Mouse (Mus musculus): Measurements from ENCODE around the gene Evi5l. TPM values are rescaled to one million over a fixed set of nuclear protein-coding genes. Genes with fewer than 3 reads are reported as not detected.

The Evi5l gene
- polyA plus RNA-seq, 1 experiment: 29.1 TPM

DNA sequence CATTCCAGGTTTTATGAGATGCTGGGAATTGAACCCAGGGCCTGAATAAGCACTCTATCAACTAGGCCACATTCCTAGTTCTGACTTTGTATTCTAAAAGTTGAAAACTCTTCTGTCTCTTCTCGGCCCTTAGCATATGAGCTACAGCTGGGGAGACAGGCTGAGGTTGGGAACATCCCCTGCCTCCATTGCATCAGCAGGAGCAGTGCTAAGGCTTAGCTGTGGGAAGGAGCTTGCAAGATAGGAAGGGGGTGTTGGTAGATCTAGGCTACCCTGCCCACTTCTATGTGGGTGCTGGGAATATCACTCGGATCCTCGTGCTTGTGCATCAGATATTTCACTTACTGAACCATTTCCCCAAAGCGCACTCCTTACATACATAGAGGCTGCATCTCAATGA lies 61.6 kb downstream of the Evi5l start:
- DNase-seq: no peak
- 94% methylated on average over 4 of the region's 4 CpGs for WGBS
- no peak overlapping the region for H3K4me3 ChIP-seq (replicated peaks; ENCODE audit: extremely low read depth, low read depth, low read length)
- H3K4me1 ChIP-seq (ENCODE audit: control insufficient read depth, insufficient read depth, low read length): no peaks in the 10 kb centered on the region
- TF ChIP-seq POLR2A (IDR thresholded peaks at IDR 0.05; ENCODE audit: borderline replicate concordance, extremely low read depth, low read depth, low read length) (no peak), CTCF (IDR thresholded peaks at IDR 0.05; ENCODE audit: insufficient read depth, low read length) (no peak)

GRCm38 (mm10) chr8:4229784-4230183 lies 63.4 kb downstream of the Evi5l start:
- no peaks in the 10 kb centered on the region for H3K4me1 ChIP-seq (ENCODE audit: control insufficient read depth, insufficient read depth, low read length)
- 66% methylated on average over 5 of the region's 5 CpGs for WGBS
- DNase-seq: no peak
- TF ChIP-seq CTCF (IDR thresholded peaks at IDR 0.05; ENCODE audit: insufficient read depth, low read length) (no peak), POLR2A (IDR thresholded peaks at IDR 0.05; ENCODE audit: borderline replicate concordance, extremely low read depth, low read depth, low read length) (no peak)
- H3K4me3 ChIP-seq (replicated peaks; ENCODE audit: extremely low read depth, low read depth, low read length): no peak overlapping the region

DNA sequence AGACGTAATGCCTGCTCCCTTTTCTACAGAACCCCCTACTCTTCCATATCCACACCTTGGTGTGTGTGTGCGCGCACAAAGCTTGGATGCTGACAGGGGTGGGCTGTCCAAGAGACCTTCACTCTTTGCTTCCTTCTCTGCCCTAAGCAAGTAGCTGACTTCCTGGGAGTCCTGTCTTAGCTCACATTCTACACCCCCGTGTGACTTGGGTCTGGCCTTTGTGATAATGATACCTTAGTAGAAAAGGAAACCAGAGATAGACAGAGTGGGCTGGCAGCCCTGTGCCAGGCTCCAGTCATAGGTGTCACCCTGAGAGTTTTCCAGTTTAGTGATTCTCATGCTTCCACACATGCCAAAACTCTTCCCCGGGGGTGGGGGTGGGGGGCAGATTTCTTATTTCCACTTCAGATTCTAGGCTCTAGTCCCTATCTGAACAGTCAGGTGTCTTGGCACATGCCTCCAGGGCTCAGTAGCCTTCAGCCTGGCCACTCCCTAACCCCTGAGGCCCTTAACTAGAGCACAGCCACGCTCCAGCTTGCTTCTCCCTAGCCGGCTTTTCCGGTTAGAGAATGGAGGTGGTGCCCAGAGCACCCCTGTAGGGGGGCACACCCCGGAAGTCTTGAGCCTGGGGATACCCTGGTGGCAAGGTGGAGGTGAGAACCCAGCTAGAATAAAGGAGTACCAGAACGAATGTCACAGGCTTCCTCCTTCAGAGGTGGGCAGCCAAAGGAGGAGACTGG lies 64.4 kb downstream of the Evi5l start:
- TF ChIP-seq POLR2A (IDR thresholded peaks at IDR 0.05; ENCODE audit: borderline replicate concordance, extremely low read depth, low read depth, low read length) (no peak), CTCF (IDR thresholded peaks at IDR 0.05; ENCODE audit: insufficient read depth, low read length) (no peak)
- WGBS: 50% methylated on average over 10 of the region's 10 CpGs
- peak; percentile 53 for DNase-seq
- H3K4me3 ChIP-seq (replicated peaks; ENCODE audit: extremely low read depth, low read depth, low read length): no peak overlapping the region
- H3K4me1 ChIP-seq (ENCODE audit: control insufficient read depth, insufficient read depth, low read length): no peaks in the 10 kb centered on the region

- 12% methylated on average over 15 of the region's 15 CpGs for WGBS
Observed at GRCm38 (mm10) chr8:4237814-4238433, 71.6 kb downstream of the Evi5l start.

GRCm38 (mm10) chr8:4238434-4239192 lies 72.2 kb downstream of the Evi5l start, which contains the start of the genes Map2k7 and Gm49320:
Gene Map2k7, plus strand, starts transcription at chr8:4238740.
Gene Gm49320, plus strand, starts transcription at chr8:4238865.
- peak; percentile 99 for DNase-seq
- peak; percentile 36 for TF ChIP-seq CTCF (IDR thresholded peaks at IDR 0.05; ENCODE audit: insufficient read depth, low read length)
- TF ChIP-seq POLR2A (IDR thresholded peaks at IDR 0.05; ENCODE audit: borderline replicate concordance, extremely low read depth, low read depth, low read length): peak; percentile 67; the same call in 1 of the 2 replicates
- Histone ChIP-seq H3K4me3 (replicated peaks; ENCODE audit: extremely low read depth, low read depth, low read length) (peak within 1 kb of the TSS; percentile 95), H3K4me1 (ENCODE audit: control insufficient read depth, insufficient read depth, low read length) (peaks cover 5% of the 10 kb centered on the region; the same call in 1 of the 2 replicates)
- under 1% methylated on average over 71 of the region's 71 CpGs for WGBS

More at GRCm38 (mm10) chr8:4237814-4238433, 71.6 kb downstream of the Evi5l start:
- DNase-seq: no peak
- Histone ChIP-seq H3K4me3 (replicated peaks; ENCODE audit: extremely low read depth, low read depth, low read length) (peak overlapping the region; percentile 95), H3K4me1 (ENCODE audit: control insufficient read depth, insufficient read depth, low read length) (peaks cover 5% of the 10 kb centered on the region; the same call in 1 of the 2 replicates)
- peak; percentile 47; the same call in 1 of the 2 replicates for TF ChIP-seq POLR2A (IDR thresholded peaks at IDR 0.05; ENCODE audit: borderline replicate concordance, extremely low read depth, low read depth, low read length)
- TF ChIP-seq CTCF (IDR thresholded peaks at IDR 0.05; ENCODE audit: insufficient read depth, low read length): no peak

- no peak for TF ChIP-seq POLR2A (IDR thresholded peaks at IDR 0.05; ENCODE audit: borderline replicate concordance, extremely low read depth, low read depth, low read length)
- H3K4me1 ChIP-seq (ENCODE audit: control insufficient read depth, insufficient read depth, low read length): peaks cover 5% of the 10 kb centered on the region; the same call in 1 of the 2 replicates
- peak overlapping the region; percentile 95 for H3K4me3 ChIP-seq (replicated peaks; ENCODE audit: extremely low read depth, low read depth, low read length)
- no peak for DNase-seq
- WGBS: 7% methylated on average over 19 of the region's 19 CpGs
Observed at GRCm38 (mm10) chr8:4239193-4239890, 73.0 kb downstream of the Evi5l start.

- DNase-seq: no peak
- TF ChIP-seq POLR2A (IDR thresholded peaks at IDR 0.05; ENCODE audit: borderline replicate concordance, extremely low read depth, low read depth, low read length): no peak
- no peak for TF ChIP-seq CTCF (IDR thresholded peaks at IDR 0.05; ENCODE audit: insufficient read depth, low read length)
- H3K4me1 ChIP-seq (ENCODE audit: control insufficient read depth, insufficient read depth, low read length): no peaks in the 10 kb centered on the region
- no peak overlapping the region for H3K4me3 ChIP-seq (replicated peaks; ENCODE audit: extremely low read depth, low read depth, low read length)
- 96% methylated on average over 5 of the region's 5 CpGs for WGBS
Observed at GRCm38 (mm10) chr8:4245061-4245460, 78.7 kb downstream of the Evi5l start.

- 86% methylated on average over 13 of the region's 13 CpGs for WGBS
- H3K4me3 ChIP-seq (replicated peaks; ENCODE audit: extremely low read depth, low read depth, low read length): no peak overlapping the region
- H3K4me1 ChIP-seq (ENCODE audit: control insufficient read depth, insufficient read depth, low read length): no peaks in the 10 kb centered on the region
- TF ChIP-seq POLR2A (IDR thresholded peaks at IDR 0.05; ENCODE audit: borderline replicate concordance, extremely low read depth, low read depth, low read length): no peak
- no peak for TF ChIP-seq CTCF (IDR thresholded peaks at IDR 0.05; ENCODE audit: insufficient read depth, low read length)
- DNase-seq: no peak
Observed at GRCm38 (mm10) chr8:4245737-4246136, 79.4 kb downstream of the Evi5l start.

GRCm38 (mm10) chr8:4247241-4247640 lies 80.9 kb downstream of the Evi5l start:
- no peaks in the 10 kb centered on the region for H3K4me1 ChIP-seq (ENCODE audit: control insufficient read depth, insufficient read depth, low read length)
- DNase-seq: no peak
- H3K4me3 ChIP-seq (replicated peaks; ENCODE audit: extremely low read depth, low read depth, low read length): no peak overlapping the region
- WGBS: 82% methylated on average over 8 of the region's 8 CpGs
- no peak for TF ChIP-seq CTCF (IDR thresholded peaks at IDR 0.05; ENCODE audit: insufficient read depth, low read length)
- no peak for TF ChIP-seq POLR2A (IDR thresholded peaks at IDR 0.05; ENCODE audit: borderline replicate concordance, extremely low read depth, low read depth, low read length)

Measured in lung, adult 2 months (tissue).